Mouse (Mus musculus) heart, embryonic 11.5 days (tissue): ENCODE measurements at regions not wholly inside any gene's neighbourhood (a gene's known extent, or its start where the extent isn't known, plus 50 kb on each side); places are given as distances from the start of the nearest gene placed in this dataset.
A peak's percentile ranks its signal among the peaks of the same experiment; 100 is the strongest.

Source experiments
- ATAC-seq: fragments of 200-750 bp; cut with Nextera tagmentation; replicated peaks from 2 replicates; pipeline ENCODE4 v1.8.0; 2017; ENCODE audit warnings: moderate library complexity; ENCODE audit not compliant: insufficient number of reproducible peaks, low FRiP score, low TSS enrichment
- H3K27ac ChIP-seq: fragments of 300-500 bp; sonication (generic); 2 replicates; pipeline ENCODE4 v1.5.1; 2014; ENCODE audit warnings: mild to moderate bottlenecking, low read depth, low read length
- H3K27me3 ChIP-seq: fragments of 300-500 bp; sonication (generic); 2 replicates; pipeline ENCODE4 v1.6.1; 2014; ENCODE audit warnings: mild to moderate bottlenecking, low read length, mixed read lengths; ENCODE audit not compliant: control insufficient read depth, insufficient read depth
- H3K36me3 ChIP-seq: fragments of 300-500 bp; sonication (generic); 2 replicates; pipeline ENCODE4 v1.6.1; 2014; ENCODE audit warnings: mild to moderate bottlenecking, low read length, moderate library complexity, mixed read lengths; ENCODE audit not compliant: control insufficient read depth, insufficient read depth
- H3K4me1 ChIP-seq: fragments of 300-500 bp; sonication (generic); 2 replicates; pipeline ENCODE4 v1.6.1; 2014; ENCODE audit warnings: low read length; ENCODE audit not compliant: control insufficient read depth, insufficient read depth
- H3K4me2 ChIP-seq: fragments of 300-500 bp; sonication (generic); 2 replicates; pipeline ENCODE4 v1.6.1; 2014; ENCODE audit warnings: mild to moderate bottlenecking, moderate library complexity
- H3K4me3 ChIP-seq: fragments of 300-500 bp; sonication (generic); 2 replicates; pipeline ENCODE4 v1.5.1; 2014; ENCODE audit warnings: low read depth, low read length
- H3K9ac ChIP-seq: fragments of 300-500 bp; sonication (generic); 2 replicates; pipeline ENCODE4 v1.6.1; 2014; ENCODE audit warnings: mild to moderate bottlenecking, low read depth, low read length, moderate library complexity
- H3K9me3 ChIP-seq: fragments of 300-500 bp; sonication (generic); replicated peaks from 2 replicates; pipeline ENCODE4 v1.6.1; 2016; ENCODE audit warnings: low read length; ENCODE audit not compliant: control insufficient read depth
- WGBS: fragments of 180-500 bp; shearing (Covaris S2); extraction: QIAGEN DNeasy Blood & Tissue Kit; methylation state at CpG from one replicate; pipeline ENCODE4 v1.1.7; 2014; ENCODE audit not compliant: insufficient replicate concordance; 5-methylcytosine and 5-hydroxymethylcytosine counted together

DNA sequence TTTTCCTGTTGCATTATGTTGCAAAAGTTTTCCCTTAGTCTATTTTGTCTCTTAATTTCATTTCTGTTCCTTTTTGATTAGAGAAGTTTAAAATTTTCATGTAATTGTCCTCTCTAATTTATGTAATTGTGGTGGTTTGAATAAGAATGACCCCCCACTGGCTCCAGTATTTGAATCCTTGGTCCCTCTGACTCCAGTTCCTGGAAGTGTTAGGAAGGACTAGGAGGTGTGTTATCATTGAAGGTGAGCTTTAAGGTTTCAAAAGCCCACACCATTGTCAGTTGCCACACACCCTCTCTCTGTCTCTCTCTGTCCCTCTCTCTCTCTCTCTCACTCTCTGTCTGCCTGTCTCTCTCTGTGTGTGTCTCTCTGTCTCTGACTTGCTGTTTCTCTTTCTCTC lies 93.6 kb upstream of the Tnr start:
- no peaks in the 10 kb centered on the region for H3K36me3 ChIP-seq
- no peak overlapping the region for H3K4me3 ChIP-seq
- ATAC-seq = no peak
- no peak overlapping the region for H3K4me2 ChIP-seq
- H3K27me3 ChIP-seq = no peaks in the 10 kb centered on the region
- no peaks in the 10 kb centered on the region for H3K9me3 ChIP-seq
- H3K4me1 ChIP-seq = no peaks in the 10 kb centered on the region
- no peak overlapping the region for H3K27ac ChIP-seq
- no peak overlapping the region for H3K9ac ChIP-seq

GRCm38 (mm10) chr1:159433521-159433920 lies 90.0 kb upstream of the Tnr start:
- no peaks in the 10 kb centered on the region for H3K36me3 ChIP-seq

GRCm38 (mm10) chr1:159440770-159441169 lies 82.8 kb upstream of the Tnr start:
- no peaks in the 10 kb centered on the region for H3K27me3 ChIP-seq
- no peak overlapping the region for H3K27ac ChIP-seq
- 54% methylated on average over 1 of the region's 1 CpGs for WGBS
- no peak overlapping the region for H3K4me2 ChIP-seq
- H3K9ac ChIP-seq = no peak overlapping the region
- H3K36me3 ChIP-seq = no peaks in the 10 kb centered on the region
- H3K4me1 ChIP-seq = no peaks in the 10 kb centered on the region
- H3K9me3 ChIP-seq = no peaks in the 10 kb centered on the region
- ATAC-seq = no peak
- H3K4me3 ChIP-seq = no peak overlapping the region

More at GRCm38 (mm10) chr1:159433521-159433920, 90.0 kb upstream of the Tnr start:
- Histone ChIP-seq H3K4me2 (no peak overlapping the region), H3K27ac (no peak overlapping the region), H3K9me3 (no peaks in the 10 kb centered on the region), H3K4me3 (no peak overlapping the region), H3K27me3 (no peaks in the 10 kb centered on the region), H3K9ac (no peak overlapping the region), H3K4me1 (no peaks in the 10 kb centered on the region)
- ATAC-seq = no peak
- 92% methylated on average over 4 of the region's 4 CpGs for WGBS

GRCm38 (mm10) chr1:159444093-159444492 lies 79.5 kb upstream of the Tnr start:
- Histone ChIP-seq H3K27ac (peak overlapping the region; percentile 17; the same call in 1 of the 2 replicates), H3K36me3 (no peaks in the 10 kb centered on the region), H3K4me2 (no peak overlapping the region), H3K4me3 (no peak overlapping the region), H3K9ac (no peak overlapping the region), H3K9me3 (no peaks in the 10 kb centered on the region), H3K27me3 (no peaks in the 10 kb centered on the region), H3K4me1 (no peaks in the 10 kb centered on the region)
- peak; percentile 85 for ATAC-seq
- WGBS = 65% methylated on average over 1 of the region's 1 CpGs

- Histone ChIP-seq H3K4me3 (no peak overlapping the region), H3K4me1 (no peaks in the 10 kb centered on the region), H3K4me2 (no peak overlapping the region), H3K9me3 (no peaks in the 10 kb centered on the region), H3K27me3 (no peaks in the 10 kb centered on the region), H3K9ac (no peak overlapping the region), H3K36me3 (no peaks in the 10 kb centered on the region), H3K27ac (no peak overlapping the region)
- 48% methylated on average over 1 of the region's 1 CpGs for WGBS
- no peak for ATAC-seq
These were observed 78.1 kb upstream of the Tnr start for GRCm38 (mm10) chr1:159445465-159445864.

DNA sequence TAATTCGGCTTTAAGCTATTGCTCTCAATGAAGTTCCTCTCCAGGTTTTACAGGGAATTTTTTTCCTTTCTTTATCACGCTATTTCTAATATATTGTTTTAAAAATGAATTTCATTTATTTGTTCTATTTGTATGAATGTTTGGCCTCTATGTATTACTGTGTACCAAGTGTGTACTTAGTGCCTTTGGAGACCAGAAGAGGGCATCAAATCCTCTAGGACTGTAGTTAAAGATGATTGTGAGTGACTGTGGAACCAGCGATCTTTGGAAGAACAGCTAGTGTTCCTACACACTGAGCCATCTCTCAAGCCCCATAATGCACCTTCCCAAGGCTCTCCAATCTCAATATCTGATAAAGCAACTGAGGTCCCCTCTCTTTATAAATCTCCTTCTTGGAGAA lies 72.1 kb upstream of the Tnr start:
- no peaks in the 10 kb centered on the region for H3K4me1 ChIP-seq
- no peaks in the 10 kb centered on the region for H3K27me3 ChIP-seq
- no peak overlapping the region for H3K4me2 ChIP-seq
- no peaks in the 10 kb centered on the region for H3K9me3 ChIP-seq
- WGBS = 57% methylated on average over 3 of the region's 3 CpGs
- no peak for ATAC-seq
- no peak overlapping the region for H3K9ac ChIP-seq
- H3K4me3 ChIP-seq = no peak overlapping the region
- no peak overlapping the region for H3K27ac ChIP-seq
- H3K36me3 ChIP-seq = no peaks in the 10 kb centered on the region

- ATAC-seq = no peak
- no peak overlapping the region for H3K9ac ChIP-seq
- no peak overlapping the region for H3K27ac ChIP-seq
- no peaks in the 10 kb centered on the region for H3K36me3 ChIP-seq
- no peaks in the 10 kb centered on the region for H3K4me1 ChIP-seq
- no peaks in the 10 kb centered on the region for H3K9me3 ChIP-seq
- H3K27me3 ChIP-seq = no peaks in the 10 kb centered on the region
- H3K4me2 ChIP-seq = no peak overlapping the region
- 61% methylated on average over 4 of the region's 4 CpGs for WGBS
- H3K4me3 ChIP-seq = no peak overlapping the region
These were observed 62.7 kb upstream of the Tnr start for GRCm38 (mm10) chr1:159460876-159461275.

- Histone ChIP-seq H3K4me1 (no peaks in the 10 kb centered on the region), H3K36me3 (no peaks in the 10 kb centered on the region), H3K27ac (no peak overlapping the region), H3K27me3 (no peaks in the 10 kb centered on the region), H3K9me3 (no peaks in the 10 kb centered on the region), H3K9ac (no peak overlapping the region), H3K4me3 (no peak overlapping the region), H3K4me2 (no peak overlapping the region)
- no peak for ATAC-seq
These were observed 52.6 kb upstream of the Tnr start for GRCm38 (mm10) chr1:159470941-159471340.
